In the genomic region with DNA sequence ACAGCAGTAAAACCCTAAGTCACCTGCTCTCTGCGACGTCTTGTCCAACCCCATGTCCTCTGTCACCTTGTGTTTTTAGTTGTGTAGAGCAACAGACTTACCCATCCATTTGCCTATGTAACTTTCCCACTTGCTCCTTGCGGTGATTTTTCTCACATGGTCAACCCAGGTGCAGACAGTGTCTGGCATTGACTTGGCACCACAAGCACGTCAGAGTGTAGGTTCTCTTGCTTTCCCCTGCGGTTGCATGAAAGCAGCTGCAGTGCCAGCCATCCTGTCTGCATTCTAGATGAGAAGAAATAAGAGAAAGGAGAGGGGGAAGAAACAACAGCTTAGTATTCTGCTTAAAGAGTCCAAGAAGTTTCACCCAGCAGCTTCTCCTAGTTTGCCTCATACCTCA, we compare ENCODE assay signal across 35 mouse cellular contexts.
"Had no signal": no experiment of that assay in that cellular context is flagged by ENCODE, and none has a peak within 500 bp of the region (broad histone marks: within the 10 kb centered on the region; RNA-seq: fewer than 3 reads in every experiment).

No protein-coding gene starts in this region.

- DNase-seq: heart, postnatal 10 days; heart, postnatal 14 days; heart, postnatal 36 days; heart, postnatal 4 days; kidney, adult 11 months; kidney, adult 18-20 months; kidney, adult 2 months; kidney, adult 8-10 months; kidney, adult 9 months; kidney, postnatal 10 days; kidney, postnatal 14 days; kidney, postnatal 25 days; kidney, postnatal 36 days; kidney, postnatal 4 days; layer of hippocampus, adult 9-11 months; layer of hippocampus, postnatal 36 days had no signal

- ATAC-seq: hindbrain, embryonic 16.5 days; hindbrain, postnatal 0 days; inflammation-experienced regulatory T-cells, adult 6 months; intestine, embryonic 15.5 days; intestine, embryonic 16.5 days; intestine, postnatal 0 days had no signal

- H3K4me2 ChIP-seq: heart, embryonic 11.5 days; heart, embryonic 12.5 days; heart, embryonic 13.5 days; heart, embryonic 15.5 days; hindbrain, embryonic 12.5 days; hindbrain, embryonic 13.5 days; hindbrain, embryonic 14.5 days; hindbrain, embryonic 15.5 days; intestine, embryonic 15.5 days; kidney, embryonic 15.5 days had no signal

- H3K27ac ChIP-seq: heart, embryonic 10.5 days; heart, embryonic 13.5 days; heart, embryonic 15.5 days; hindbrain, embryonic 12.5 days; hindbrain, embryonic 14.5 days; hindbrain, embryonic 15.5 days; hindbrain, postnatal 0 days; intestine, embryonic 15.5 days; kidney, embryonic 15.5 days; kidney, postnatal 0 days; layer of hippocampus, adult 2 months had no signal

- H3K36me3 ChIP-seq: heart, embryonic 10.5 days; heart, embryonic 12.5 days; heart, embryonic 13.5 days; heart, embryonic 15.5 days; hindbrain, embryonic 10.5 days; hindbrain, embryonic 12.5 days; hindbrain, embryonic 13.5 days; hindbrain, embryonic 15.5 days; intestine, embryonic 15.5 days; kidney, embryonic 15.5 days had no signal

- H3K27me3 ChIP-seq: heart, embryonic 13.5 days; heart, embryonic 15.5 days; hindbrain, embryonic 12.5 days; hindbrain, embryonic 15.5 days; intestine, embryonic 15.5 days had no signal

- H3K4me3 ChIP-seq: heart, embryonic 10.5 days; heart, embryonic 12.5 days; heart, embryonic 13.5 days; heart, embryonic 15.5 days; hindbrain, embryonic 10.5 days; hindbrain, embryonic 12.5 days; hindbrain, embryonic 13.5 days; hindbrain, embryonic 15.5 days; intestine, embryonic 15.5 days; kidney, embryonic 15.5 days; layer of hippocampus, adult 2 months had no signal

- H3K9ac ChIP-seq: heart, embryonic 12.5 days; heart, embryonic 13.5 days; heart, embryonic 15.5 days; hindbrain, embryonic 13.5 days; hindbrain, embryonic 14.5 days; hindbrain, embryonic 15.5 days; intestine, embryonic 15.5 days; kidney, embryonic 15.5 days had no signal

- H3K9me3 ChIP-seq: heart, embryonic 10.5 days; heart, embryonic 12.5 days; heart, embryonic 13.5 days; heart, embryonic 15.5 days; hindbrain, embryonic 10.5 days; hindbrain, embryonic 12.5 days; hindbrain, embryonic 13.5 days; hindbrain, embryonic 15.5 days; intestine, embryonic 15.5 days; kidney, embryonic 15.5 days had no signal
